Mouse (Mus musculus) liver (tissue): ENCODE measurements around the gene Trp53bp1.

Source experiments
- DNase-seq: peaks from one replicate; pipeline ENCODE4 v3.0.0-alpha.2; 2020; ENCODE audit warnings: mixed read lengths

The Trp53bp1 gene

GRCm38 (mm10) chr2:121244099-121244498 lies 27.1 kb downstream of the Trp53bp1 start:
- no peak for DNase-seq

- DNase-seq = no peak
Observed at GRCm38 (mm10) chr2:121239426-121239825, 31.8 kb downstream of the Trp53bp1 start.

GRCm38 (mm10) chr2:121235460-121236072 lies 35.6 kb downstream of the Trp53bp1 start:
- DNase-seq = peak; percentile 84

- DNase-seq = no peak
Observed at GRCm38 (mm10) chr2:121228135-121228534, 43.1 kb downstream of the Trp53bp1 start.

GRCm38 (mm10) chr2:121223010-121223409 lies 48.2 kb downstream of the Trp53bp1 start:
- no peak for DNase-seq

GRCm38 (mm10) chr2:121219994-121220393 lies 51.2 kb downstream of the Trp53bp1 start:
- no peak for DNase-seq

- DNase-seq = no peak
Observed at GRCm38 (mm10) chr2:121219177-121219576, 52.0 kb downstream of the Trp53bp1 start.

GRCm38 (mm10) chr2:121214491-121214890 lies 56.7 kb downstream of the Trp53bp1 start:
- no peak for DNase-seq

GRCm38 (mm10) chr2:121206541-121206940 lies 64.7 kb downstream of the Trp53bp1 start:
- no peak for DNase-seq

GRCm38 (mm10) chr2:121204276-121204675 lies 66.9 kb downstream of the Trp53bp1 start:
- no peak for DNase-seq

- no peak for DNase-seq
Observed at GRCm38 (mm10) chr2:121195466-121195865, 75.7 kb downstream of the Trp53bp1 start.

- no peak for DNase-seq
Observed at GRCm38 (mm10) chr2:121188530-121188929, 82.7 kb downstream of the Trp53bp1 start.

- no peak for DNase-seq
Observed at GRCm38 (mm10) chr2:121184142-121184541, 87.1 kb downstream of the Trp53bp1 start.

- DNase-seq = no peak
Observed at GRCm38 (mm10) chr2:121183431-121183830, 87.8 kb downstream of the Trp53bp1 start.

- no peak for DNase-seq
Observed at GRCm38 (mm10) chr2:121178828-121179479, 92.3 kb downstream of the Trp53bp1 start.

GRCm38 (mm10) chr2:121170980-121171742 lies 100.0 kb downstream of the Trp53bp1 start, which contains the start of gene Zscan29:
TSS of gene Zscan29 (minus strand) at chr2:121171125.
- peak; percentile 94 for DNase-seq

GRCm38 (mm10) chr2:121170481-121170971 lies 100.7 kb downstream of the Trp53bp1 start, which contains the start of gene Tubgcp4:
TSS of gene Tubgcp4 (plus strand) at chr2:121170654.
- peak; percentile 69 for DNase-seq

- DNase-seq = peak; percentile 17
Observed at GRCm38 (mm10) chr2:121169902-121170301, 101.3 kb downstream of the Trp53bp1 start.

GRCm38 (mm10) chr2:121169173-121169572 lies 102.0 kb downstream of the Trp53bp1 start:
- no peak for DNase-seq

- DNase-seq = no peak
Observed at GRCm38 (mm10) chr2:121153100-121153499, 118.1 kb downstream of the Trp53bp1 start.

- no peak for DNase-seq
Observed at GRCm38 (mm10) chr2:121149679-121150078, 121.5 kb downstream of the Trp53bp1 start.
